Comparison of ENCODE assay signal across 10 mouse cellular contexts in the genomic region with DNA sequence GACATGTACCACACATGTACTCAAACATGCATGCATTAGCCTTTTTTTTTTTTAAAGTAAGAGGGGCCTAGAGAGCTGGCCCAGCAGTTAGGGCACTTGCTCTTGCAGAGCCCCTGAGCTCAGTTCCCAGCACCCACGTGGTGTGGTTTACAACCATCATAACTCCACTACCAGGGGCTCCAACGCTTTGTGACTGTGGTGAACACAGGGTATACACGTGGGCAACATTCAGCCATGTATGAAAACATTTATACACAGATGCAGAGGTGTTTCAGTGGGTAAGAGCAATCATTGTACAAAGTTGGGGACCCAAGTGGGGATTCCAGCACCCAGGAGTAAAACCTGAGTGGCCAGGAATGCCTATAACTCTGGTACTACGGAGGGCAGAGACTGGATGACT. TPM values are rescaled to one million over a fixed set of nuclear protein-coding genes. Genes with fewer than 3 reads are reported as not detected.
DNase-seq lines count a peak whose midpoint lies in the region; ATAC-seq and TF ChIP-seq lines count a peak whose summit lies in the region.
"Had no signal": no experiment of that assay in that cellular context is flagged by ENCODE, and none has a peak within 500 bp of the region (broad histone marks: within the 10 kb centered on the region; RNA-seq: fewer than 3 reads in every experiment).

No protein-coding gene starts in this region.

- H3K4me3 ChIP-seq in kidney, adult 2 months (ENCODE audit: insufficient read depth, low read depth, low read length): no peak overlapping the region
- no peak overlapping the region for H3K4me3 ChIP-seq in bone marrow macrophage, adult 2 months (ENCODE audit: insufficient read depth, low read length)
- no peak overlapping the region for H3K4me3 ChIP-seq in hindbrain, embryonic 14.5 days (replicated peaks; ENCODE audit: low read length)
- H3K4me3 ChIP-seq in midbrain, embryonic 13.5 days (replicated peaks): no peak overlapping the region

- no peak overlapping the region for H3K9ac ChIP-seq in hindbrain, embryonic 14.5 days
- no peak overlapping the region for H3K9ac ChIP-seq in midbrain, embryonic 13.5 days (replicated peaks)

- no peak for TF ChIP-seq POLR2A in kidney, adult 2 months (IDR thresholded peaks at IDR 0.05; ENCODE audit: low read depth, low read length)
- TF ChIP-seq POLR2A in bone marrow macrophage, adult 2 months (IDR thresholded peaks at IDR 0.05; ENCODE audit: borderline replicate concordance, low read depth, low read length): no peak

- ATAC-seq in hindbrain, embryonic 14.5 days (ENCODE audit: low FRiP score): no peak
- no peak for ATAC-seq in midbrain, embryonic 13.5 days

- no peaks in the 10 kb centered on the region for H3K27me3 ChIP-seq in kidney, adult 2 months (replicated peaks; ENCODE audit: control insufficient read depth, insufficient read depth, low read length)
- H3K27me3 ChIP-seq in hindbrain, embryonic 14.5 days (ENCODE audit: control insufficient read depth, insufficient read depth, low read length): no peaks in the 10 kb centered on the region
- no peaks in the 10 kb centered on the region for H3K27me3 ChIP-seq in midbrain, embryonic 13.5 days
- H3K27me3 ChIP-seq: Patski had no signal

- peak overlapping the region; percentile 99 for H3K27ac ChIP-seq in kidney, adult 2 months (ENCODE audit: insufficient read depth, low read depth, low read length)
- peak overlapping the region; percentile 74; the same call in 1 of the 2 replicates for H3K27ac ChIP-seq in bone marrow macrophage, adult 2 months (ENCODE audit: insufficient read depth, low read depth, low read length)
- H3K27ac ChIP-seq in hindbrain, embryonic 14.5 days: peak overlapping the region; percentile 80; the same call in 1 of the 2 replicates
- peak overlapping the region; percentile 80; the same call in 1 of the 2 replicates for H3K27ac ChIP-seq in midbrain, embryonic 13.5 days

- DNase-seq in kidney, adult 2 months: no peak
- DNase-seq in kidney, postnatal 4 days: no peak
- DNase-seq in hindbrain, embryonic 14.5 days (ENCODE audit: low spot score): no peak
- DNase-seq in adrenal gland, adult 8-10 months: no peak
- no peak for DNase-seq in embryo, embryonic 9.5 days (ENCODE audit: extremely low spot score)
- no peak for DNase-seq in urinary bladder, adult 2 months (ENCODE audit: low spot score)
- DNase-seq: cerebellum, adult 9-10 months had no signal

- H3K36me3 ChIP-seq in kidney, adult 2 months (ENCODE audit: control insufficient read depth, insufficient read depth, low read length): no peaks in the 10 kb centered on the region
- no peaks in the 10 kb centered on the region for H3K36me3 ChIP-seq in hindbrain, embryonic 14.5 days (replicated peaks; ENCODE audit: control insufficient read depth, insufficient read depth)
- H3K36me3 ChIP-seq in midbrain, embryonic 13.5 days: no peaks in the 10 kb centered on the region

- peaks cover 18% of the 10 kb centered on the region; the same call in 1 of the 2 replicates for H3K4me1 ChIP-seq in kidney, adult 2 months (ENCODE audit: control insufficient read depth, insufficient read depth, low read length)
- peaks cover 46% of the 10 kb centered on the region for H3K4me1 ChIP-seq in bone marrow macrophage, adult 2 months (ENCODE audit: control insufficient read depth, insufficient read depth, low read length)
- peaks cover 17% of the 10 kb centered on the region for H3K4me1 ChIP-seq in hindbrain, embryonic 14.5 days (replicated peaks; ENCODE audit: control insufficient read depth, insufficient read depth, low read length)
- H3K4me1 ChIP-seq in midbrain, embryonic 13.5 days (replicated peaks): peaks cover 20% of the 10 kb centered on the region

- TF ChIP-seq CTCF in kidney, adult 2 months (conservative IDR thresholded peaks at IDR 0.05; ENCODE audit: insufficient read depth, insufficient read length, low read depth, low read length): no peak
- TF ChIP-seq CTCF in bone marrow macrophage, adult 2 months (IDR thresholded peaks at IDR 0.05; ENCODE audit: low read depth, low read length): no peak

- no peaks in the 10 kb centered on the region for H3K9me3 ChIP-seq in hindbrain, embryonic 14.5 days (ENCODE audit: control insufficient read depth, low read length)
- no peaks in the 10 kb centered on the region for H3K9me3 ChIP-seq in midbrain, embryonic 13.5 days

- H3K4me2 ChIP-seq in hindbrain, embryonic 14.5 days (replicated peaks): peak overlapping the region; percentile 66; the same call in 1 of the 2 replicates
- H3K4me2 ChIP-seq in midbrain, embryonic 13.5 days (replicated peaks): 0 out of 2 replicates have a peak overlapping the region, but pooled peaks have one; percentile 51

- WGBS in kidney, adult 2 months: 87% methylated on average over 4 of the region's 4 CpGs
- 93% methylated on average over 4 of the region's 4 CpGs for WGBS in hindbrain, embryonic 14.5 days
- WGBS in midbrain, embryonic 13.5 days: 93% methylated on average over 4 of the region's 4 CpGs

RNA-seq across cellular contexts. Expression of a gene that starts 16.0 kb away (rescaled TPM):
- 4.3 and 5.0 TPM in 2 replicates for polyA plus RNA-seq in kidney, adult 2 months (2012; rRNA removed)
- 6.8 and 10.0 TPM in 2 replicates for polyA plus RNA-seq in bone marrow macrophage, adult 2 months (2012; ENCODE audit: insufficient read depth, insufficient read length, missing spikeins)
- polyA plus RNA-seq in hindbrain, embryonic 14.5 days (2014; fragmentation: Nextera tagmentation; extraction: Ambion mirVana): 1.5 TPM in 2 replicates
- 1.0 and 1.4 TPM in 2 replicates for polyA plus RNA-seq in midbrain, embryonic 13.5 days (2015; fragmentation: Nextera tagmentation; extraction: Ambion mirVana)
- 10 to 100 TPM in 1 of 4 experiments, 1 to 10 TPM in 3; 4.5 to 15.0 (median 7.8) TPM for total RNA-seq in adrenal gland, adult 8-10 months (2022)
- 3.4 and 4.2 TPM in 2 replicates for polyA plus RNA-seq in urinary bladder, adult 2 months (2012; rRNA removed)

RNA-seq across cellular contexts. Expression of a gene that starts 21.5 kb away (rescaled TPM):
- polyA plus RNA-seq in kidney, adult 2 months (2012; rRNA removed): 0.08 TPM in 1 of 2 replicates, not detected in the other
- polyA plus RNA-seq in bone marrow macrophage, adult 2 months (2012; ENCODE audit: insufficient read depth, insufficient read length, missing spikeins): not detected in 2 replicates
- not detected in 2 replicates for polyA plus RNA-seq in hindbrain, embryonic 14.5 days (2014; fragmentation: Nextera tagmentation; extraction: Ambion mirVana)
- 0.24 TPM in 1 of 2 replicates, not detected in the other for polyA plus RNA-seq in midbrain, embryonic 13.5 days (2015; fragmentation: Nextera tagmentation; extraction: Ambion mirVana)
- not detected for total RNA-seq in adrenal gland, adult 8-10 months (2022)
- not detected in 2 replicates for polyA plus RNA-seq in urinary bladder, adult 2 months (2012; rRNA removed)

RNA-seq across cellular contexts. Expression of a gene that starts 24.0 kb away (rescaled TPM):
- polyA plus RNA-seq in kidney, adult 2 months (2012; rRNA removed): 47.9 and 57.1 TPM in 2 replicates
- 151 and 157 TPM in 2 replicates for polyA plus RNA-seq in bone marrow macrophage, adult 2 months (2012; ENCODE audit: insufficient read depth, insufficient read length, missing spikeins)
- 429 and 481 TPM in 2 replicates for polyA plus RNA-seq in hindbrain, embryonic 14.5 days (2014; fragmentation: Nextera tagmentation; extraction: Ambion mirVana)
- polyA plus RNA-seq in midbrain, embryonic 13.5 days (2015; fragmentation: Nextera tagmentation; extraction: Ambion mirVana): 627 and 632 TPM in 2 replicates
- total RNA-seq in adrenal gland, adult 8-10 months (2022): 100 to 1,000 TPM; 434 to 601 (median 481) TPM
- 54.0 and 76.6 TPM in 2 replicates for polyA plus RNA-seq in urinary bladder, adult 2 months (2012; rRNA removed)

RNA-seq across cellular contexts. Expression of a gene that starts 36.2 kb away (rescaled TPM):
- 16.3 and 16.7 TPM in 2 replicates for polyA plus RNA-seq in kidney, adult 2 months (2012; rRNA removed)
- polyA plus RNA-seq in bone marrow macrophage, adult 2 months (2012; ENCODE audit: insufficient read depth, insufficient read length, missing spikeins): 9.5 and 9.8 TPM in 2 replicates
- 23.1 and 24.2 TPM in 2 replicates for polyA plus RNA-seq in hindbrain, embryonic 14.5 days (2014; fragmentation: Nextera tagmentation; extraction: Ambion mirVana)
- polyA plus RNA-seq in midbrain, embryonic 13.5 days (2015; fragmentation: Nextera tagmentation; extraction: Ambion mirVana): 28.5 and 28.8 TPM in 2 replicates
- 10 to 100 TPM; 13.0 to 17.6 (median 16.9) TPM for total RNA-seq in adrenal gland, adult 8-10 months (2022)
- 16.8 and 17.3 TPM in 2 replicates for polyA plus RNA-seq in urinary bladder, adult 2 months (2012; rRNA removed)
